Comparison of ENCODE assay signal across 11 mouse cellular contexts in the genomic region with DNA sequence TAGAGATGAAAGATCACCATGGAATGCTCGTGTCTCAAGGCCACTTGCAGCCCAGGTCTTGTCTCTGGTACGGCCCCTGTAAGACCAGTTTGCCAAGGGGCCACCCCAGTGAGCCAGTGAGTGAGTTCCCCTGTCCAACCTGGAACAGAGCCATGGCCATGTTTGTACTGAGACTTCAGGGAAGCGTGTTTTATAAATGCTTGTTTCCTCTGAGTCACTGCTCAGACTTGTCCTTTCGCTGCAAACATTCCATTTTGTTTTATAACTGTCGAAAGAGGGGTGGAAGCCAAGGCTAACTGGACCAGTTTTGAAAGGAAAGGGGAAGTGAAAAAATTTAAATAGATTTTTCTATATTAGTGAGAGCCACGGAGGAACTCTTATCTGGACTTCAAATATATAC. TPM values are rescaled to one million over a fixed set of nuclear protein-coding genes. Genes with fewer than 3 reads are reported as not detected.
A peak's percentile ranks its signal among the peaks of the same experiment; 100 is the strongest.
DNase-seq lines count a peak whose midpoint lies in the region; ATAC-seq and TF ChIP-seq lines count a peak whose summit lies in the region.
"Had no signal": no experiment of that assay in that cellular context is flagged by ENCODE, and none has a peak within 500 bp of the region (broad histone marks: within the 10 kb centered on the region; RNA-seq: fewer than 3 reads in every experiment).

No protein-coding gene starts in this region.

- H3K36me3 ChIP-seq in liver, postnatal 0 days (replicated peaks; ENCODE audit: insufficient read depth, low read length), result no peaks in the 10 kb centered on the region
- no peaks in the 10 kb centered on the region for H3K36me3 ChIP-seq in liver, embryonic 12.5 days
- H3K36me3 ChIP-seq in lung, postnatal 0 days (ENCODE audit: insufficient read depth, low read length), result no peaks in the 10 kb centered on the region
- H3K36me3 ChIP-seq: heart, embryonic 15.5 days had no signal

- WGBS in liver, postnatal 0 days (ENCODE audit: insufficient replicate concordance), result 33% methylated on average over 6 of the region's 6 CpGs
- 45% methylated on average over 6 of the region's 6 CpGs for WGBS in liver, embryonic 12.5 days (ENCODE audit: insufficient replicate concordance)
- WGBS in lung, postnatal 0 days, result 4% methylated on average over 6 of the region's 6 CpGs

- H3K9ac ChIP-seq in liver, postnatal 0 days (replicated peaks), result no peak overlapping the region
- H3K9ac ChIP-seq in liver, embryonic 12.5 days, result no peak overlapping the region
- no peak overlapping the region for H3K9ac ChIP-seq in lung, postnatal 0 days (replicated peaks; ENCODE audit: low read depth)
- H3K9ac ChIP-seq: heart, embryonic 15.5 days had no signal

- H3K4me3 ChIP-seq in liver, postnatal 0 days (ENCODE audit: low read depth, low read length), result no peak overlapping the region
- H3K4me3 ChIP-seq in liver, embryonic 12.5 days, result no peak overlapping the region
- no peak overlapping the region for H3K4me3 ChIP-seq in lung, postnatal 0 days (ENCODE audit: low read depth, low read length)
- H3K4me3 ChIP-seq: heart, embryonic 15.5 days; myocyte had no signal

- peaks cover 8% of the 10 kb centered on the region; the same call in 1 of the 2 replicates for H3K27me3 ChIP-seq in liver, postnatal 0 days (ENCODE audit: insufficient read depth, low read length)
- no peaks in the 10 kb centered on the region for H3K27me3 ChIP-seq in liver, embryonic 12.5 days (replicated peaks)
- no peaks in the 10 kb centered on the region for H3K27me3 ChIP-seq in lung, postnatal 0 days (replicated peaks; ENCODE audit: insufficient read depth, low read length)
- H3K27me3 ChIP-seq: heart, embryonic 15.5 days had no signal

- ATAC-seq in liver, postnatal 0 days, result no peak
- no peak for ATAC-seq in liver, embryonic 12.5 days
- ATAC-seq in lung, postnatal 0 days, result peak; percentile 87

- no peak for TF ChIP-seq POLR2A in brain, embryonic 14.5 days (IDR thresholded peaks at IDR 0.05; ENCODE audit: borderline replicate concordance, extremely low read depth, insufficient read depth, insufficient read length, poor library complexity, severe bottlenecking)

- no peak for TF ChIP-seq CTCF in liver, postnatal 0 days (IDR thresholded peaks at IDR 0.05; ENCODE audit: low read depth)
- TF ChIP-seq CTCF in brain, embryonic 14.5 days (IDR thresholded peaks at IDR 0.05; ENCODE audit: borderline replicate concordance, extremely low read depth, insufficient read depth, insufficient read length), result no peak
- no peak for TF ChIP-seq CTCF in lung, postnatal 0 days (IDR thresholded peaks at IDR 0.05)

- DNase-seq in liver, postnatal 0 days, result peak; percentile 16
- DNase-seq in brain, embryonic 14.5 days (ENCODE audit: low read depth), result peak; percentile 12
- peak; percentile 86 for DNase-seq in lung, postnatal 0 days (ENCODE audit: low spot score)
- DNase-seq in urinary bladder, postnatal 25 days (ENCODE audit: low spot score), result peak; percentile 69
- no peak for DNase-seq in embryo, embryonic 10 days (ENCODE audit: low spot score)
- no peak for DNase-seq in natural killer cell, adult 2 months (ENCODE audit: low spot score in 2 of 2)
- no peak for DNase-seq in thymus, postnatal 4 days

- no peak overlapping the region for H3K27ac ChIP-seq in liver, postnatal 0 days (ENCODE audit: low read depth)
- no peak overlapping the region for H3K27ac ChIP-seq in liver, embryonic 12.5 days
- no peak overlapping the region for H3K27ac ChIP-seq in lung, postnatal 0 days (ENCODE audit: low read length)
- H3K27ac ChIP-seq: heart, embryonic 15.5 days had no signal

- H3K4me1 ChIP-seq in liver, postnatal 0 days (ENCODE audit: insufficient read depth), result no peaks in the 10 kb centered on the region
- H3K4me1 ChIP-seq in liver, embryonic 12.5 days, result no peaks in the 10 kb centered on the region
- H3K4me1 ChIP-seq in lung, postnatal 0 days (ENCODE audit: insufficient read depth, low read depth, low read length), result no peaks in the 10 kb centered on the region; the same call in 1 of the 2 replicates

- H3K9me3 ChIP-seq in liver, postnatal 0 days (ENCODE audit: low read length), result no peaks in the 10 kb centered on the region
- H3K9me3 ChIP-seq in liver, embryonic 12.5 days (replicated peaks), result no peaks in the 10 kb centered on the region
- H3K9me3 ChIP-seq in lung, postnatal 0 days (ENCODE audit: low read length), result no peaks in the 10 kb centered on the region
- H3K9me3 ChIP-seq: heart, embryonic 15.5 days had no signal

- H3K4me2 ChIP-seq in liver, postnatal 0 days (ENCODE audit: low read depth, low read length), result no peak overlapping the region
- no peak overlapping the region for H3K4me2 ChIP-seq in liver, embryonic 12.5 days
- no peak overlapping the region for H3K4me2 ChIP-seq in lung, postnatal 0 days (replicated peaks; ENCODE audit: low read depth, low read length)
- H3K4me2 ChIP-seq: heart, embryonic 15.5 days; liver, embryonic 11.5 days had no signal

- TF ChIP-seq EP300 in liver, postnatal 0 days (IDR thresholded peaks at IDR 0.05; ENCODE audit: low read depth), result no peak
- peak; percentile 61; the same call in 1 of the 2 replicates for TF ChIP-seq EP300 in lung, postnatal 0 days (IDR thresholded peaks at IDR 0.05)

RNA-seq across cellular contexts. Expression of a gene that starts 37.2 kb away (rescaled TPM):
- 0.01 and 0.02 TPM in 2 replicates for polyA plus RNA-seq in liver, postnatal 0 days (2015; fragmentation: Nextera tagmentation; extraction: Ambion mirVana)
- 0.07 and 0.10 TPM in 2 replicates for polyA plus RNA-seq in liver, embryonic 12.5 days (2016; fragmentation: Nextera tagmentation; extraction: Ambion mirVana)
- polyA plus RNA-seq in brain, embryonic 14.5 days (2012; rRNA removed), result 4.1 and 9.2 TPM in 2 replicates
- 7.5 and 9.3 TPM in 2 replicates for polyA plus RNA-seq in lung, postnatal 0 days (2015; fragmentation: Nextera tagmentation; extraction: Ambion mirVana)

Comparison
In these comparisons a context has a peak if more than half of its experiments do, and no peak if none do; other contexts are left out.
1. DNase-seq: peak in liver, postnatal 0 days (single experiment), brain, embryonic 14.5 days (single experiment), lung, postnatal 0 days (single experiment) and urinary bladder, postnatal 25 days (single experiment); none in embryo, embryonic 10 days (single experiment), natural killer cell, adult 2 months (0 of 2) and thymus, postnatal 4 days (single experiment).